Mouse (Mus musculus) heart, embryonic 11.5 days (tissue): Measurements from ENCODE around the gene Cfap97d2. TPM values are rescaled to one million over a fixed set of nuclear protein-coding genes. Genes with fewer than 3 reads are reported as not detected.

Experiments
- ATAC-seq: fragments of 200-750 bp; cut with Nextera tagmentation; replicated peaks from 2 replicates; pipeline ENCODE4 v1.8.0; 2017; ENCODE audit warnings: moderate library complexity; ENCODE audit not compliant: insufficient number of reproducible peaks, low FRiP score, low TSS enrichment
- H3K27ac ChIP-seq: fragments of 300-500 bp; sonication (generic); 2 replicates; pipeline ENCODE4 v1.5.1; 2014; ENCODE audit warnings: mild to moderate bottlenecking, low read depth, low read length
- H3K27me3 ChIP-seq: fragments of 300-500 bp; sonication (generic); 2 replicates; pipeline ENCODE4 v1.6.1; 2014; ENCODE audit warnings: mild to moderate bottlenecking, low read length, mixed read lengths; ENCODE audit not compliant: control insufficient read depth, insufficient read depth
- H3K36me3 ChIP-seq: fragments of 300-500 bp; sonication (generic); 2 replicates; pipeline ENCODE4 v1.6.1; 2014; ENCODE audit warnings: mild to moderate bottlenecking, low read length, moderate library complexity, mixed read lengths; ENCODE audit not compliant: control insufficient read depth, insufficient read depth
- H3K4me1 ChIP-seq: fragments of 300-500 bp; sonication (generic); 2 replicates; pipeline ENCODE4 v1.6.1; 2014; ENCODE audit warnings: low read length; ENCODE audit not compliant: control insufficient read depth, insufficient read depth
- H3K4me2 ChIP-seq: fragments of 300-500 bp; sonication (generic); 2 replicates; pipeline ENCODE4 v1.6.1; 2014; ENCODE audit warnings: mild to moderate bottlenecking, moderate library complexity
- H3K4me3 ChIP-seq: fragments of 300-500 bp; sonication (generic); 2 replicates; pipeline ENCODE4 v1.5.1; 2014; ENCODE audit warnings: low read depth, low read length
- H3K9ac ChIP-seq: fragments of 300-500 bp; sonication (generic); 2 replicates; pipeline ENCODE4 v1.6.1; 2014; ENCODE audit warnings: mild to moderate bottlenecking, low read depth, low read length, moderate library complexity
- H3K9me3 ChIP-seq: fragments of 300-500 bp; sonication (generic); replicated peaks from 2 replicates; pipeline ENCODE4 v1.6.1; 2016; ENCODE audit warnings: low read length; ENCODE audit not compliant: control insufficient read depth
- WGBS: fragments of 180-500 bp; shearing (Covaris S2); extraction: QIAGEN DNeasy Blood & Tissue Kit; methylation state at CpG from one replicate; pipeline ENCODE4 v1.1.7; 2014; ENCODE audit not compliant: insufficient replicate concordance; 5-methylcytosine and 5-hydroxymethylcytosine counted together
- polyA plus RNA-seq: library from polyadenylated mRNA; unstranded; fragments of >200 nt; fragmentation: Nextera tagmentation; extraction: Ambion mirVana; gene quantifications from 2 replicates; pipeline ENCODE4 v1.2.1, GENCODE M21; 2014

Gene Cfap97d2
- polyA plus RNA-seq, 1 experiment from 2014 or later, result not detected

DNA sequence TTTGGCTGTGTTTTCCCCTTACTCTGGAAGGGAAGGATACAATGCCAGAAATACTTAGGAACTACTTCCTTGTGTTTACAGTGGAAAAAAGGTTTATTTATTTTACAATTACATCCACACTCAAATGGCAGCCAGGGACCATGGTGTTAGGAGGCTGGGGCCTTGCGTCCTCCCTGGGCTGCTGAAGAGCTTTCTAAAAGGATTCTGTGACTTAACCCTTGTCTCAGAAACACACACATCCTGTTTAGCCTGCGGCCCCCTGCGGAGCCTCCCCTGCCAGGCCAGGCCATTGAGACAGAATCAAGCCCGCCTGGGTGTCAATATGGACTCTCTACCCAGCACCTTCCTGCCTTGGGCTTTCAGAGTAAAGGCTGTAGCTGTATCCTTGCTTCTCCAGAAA lies 2.9 kb upstream of the Cfap97d2 start:
- H3K27me3 ChIP-seq, result no peaks in the 10 kb centered on the region
- H3K4me2 ChIP-seq, result no peak overlapping the region
- 55% methylated on average over 4 of the region's 4 CpGs for WGBS
- no peaks in the 10 kb centered on the region for H3K36me3 ChIP-seq
- H3K27ac ChIP-seq, result no peak overlapping the region
- H3K4me3 ChIP-seq, result no peak overlapping the region
- H3K9ac ChIP-seq, result no peak overlapping the region
- no peak for ATAC-seq
- no peaks in the 10 kb centered on the region for H3K9me3 ChIP-seq
- peaks cover 13% of the 10 kb centered on the region for H3K4me1 ChIP-seq

DNA sequence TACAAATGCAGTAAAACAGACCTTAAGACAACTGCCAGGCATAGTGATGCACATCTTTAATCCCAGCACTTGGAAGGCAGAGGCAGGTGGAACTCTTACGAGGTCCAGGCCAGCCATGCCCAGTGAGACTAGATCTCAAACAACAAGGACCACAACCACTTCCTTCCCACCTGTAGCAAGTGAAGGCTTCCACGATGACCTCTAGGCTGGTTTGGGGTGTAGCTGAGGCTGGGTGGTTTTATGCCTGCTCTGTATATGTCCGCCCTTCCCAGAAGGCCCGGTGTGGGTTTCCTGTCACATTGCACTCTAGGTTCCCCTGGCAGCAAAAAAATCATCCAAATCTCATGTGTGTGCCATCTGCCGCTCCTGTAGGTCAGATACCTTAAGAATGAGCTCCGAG lies 1.9 kb upstream of the Cfap97d2 start:
- no peak for ATAC-seq
- H3K4me3 ChIP-seq, result no peak overlapping the region
- H3K27ac ChIP-seq, result no peak overlapping the region
- peaks cover 13% of the 10 kb centered on the region for H3K4me1 ChIP-seq
- H3K4me2 ChIP-seq, result no peak overlapping the region
- 84% methylated on average over 6 of the region's 6 CpGs for WGBS
- H3K9me3 ChIP-seq, result no peaks in the 10 kb centered on the region
- no peaks in the 10 kb centered on the region for H3K36me3 ChIP-seq
- no peak overlapping the region for H3K9ac ChIP-seq
- no peaks in the 10 kb centered on the region for H3K27me3 ChIP-seq

DNA sequence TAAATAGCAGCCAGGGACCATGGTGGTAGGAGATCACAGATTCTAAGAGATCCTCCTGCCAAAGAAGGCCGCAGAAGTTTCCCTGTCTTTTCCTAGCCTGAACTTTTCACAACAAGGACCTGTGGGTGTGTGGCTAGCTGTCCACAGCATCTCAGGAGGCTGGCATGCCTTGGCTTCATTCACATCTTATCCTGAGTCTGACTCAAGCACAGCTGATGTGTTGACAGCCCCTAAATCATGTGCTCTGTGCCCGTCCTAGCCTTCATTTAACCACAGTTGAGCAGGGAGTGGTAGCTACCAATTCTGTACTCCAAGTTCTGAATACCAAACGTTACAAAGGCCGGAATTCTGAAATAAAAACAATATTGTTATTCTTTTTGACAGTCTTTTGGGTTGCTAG lies 1.4 kb upstream of the Cfap97d2 start:
- H3K4me3 ChIP-seq, result no peak overlapping the region
- no peak overlapping the region for H3K9ac ChIP-seq
- no peaks in the 10 kb centered on the region for H3K9me3 ChIP-seq
- no peak overlapping the region for H3K27ac ChIP-seq
- H3K4me1 ChIP-seq, result peaks cover 13% of the 10 kb centered on the region
- 55% methylated on average over 4 of the region's 4 CpGs for WGBS
- H3K27me3 ChIP-seq, result no peaks in the 10 kb centered on the region
- ATAC-seq, result no peak
- H3K36me3 ChIP-seq, result no peaks in the 10 kb centered on the region
- H3K4me2 ChIP-seq, result no peak overlapping the region

DNA sequence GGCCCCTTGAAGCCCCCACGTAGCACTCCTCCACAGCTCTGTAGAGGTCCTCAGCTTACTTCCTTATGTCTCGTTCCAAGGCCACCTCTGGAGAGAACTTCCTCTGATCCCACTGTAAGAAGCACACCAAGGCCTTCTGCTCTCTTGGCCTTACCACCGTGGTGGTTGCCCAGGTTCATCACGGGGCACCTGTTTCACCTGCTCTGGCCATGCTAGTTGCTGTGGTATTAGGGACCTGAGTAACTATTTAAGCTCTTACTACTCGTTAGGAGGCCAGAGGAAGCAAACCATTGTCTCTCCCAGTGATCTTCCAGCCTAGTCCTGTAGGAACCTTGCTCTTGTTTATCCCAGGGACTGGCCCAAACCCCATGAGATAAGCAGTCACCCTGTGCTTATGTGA lies 1.2 kb downstream of the Cfap97d2 start:
- Histone ChIP-seq H3K9ac (no peak overlapping the region), H3K4me2 (no peak overlapping the region), H3K4me1 (peaks cover 8% of the 10 kb centered on the region; the same call in 1 of the 2 replicates), H3K9me3 (no peaks in the 10 kb centered on the region), H3K27me3 (no peaks in the 10 kb centered on the region), H3K27ac (no peak overlapping the region), H3K36me3 (no peaks in the 10 kb centered on the region), H3K4me3 (no peak overlapping the region)
- WGBS, result 80% methylated on average over 5 of the region's 5 CpGs
- ATAC-seq, result no peak

- ATAC-seq, result no peak
- 79% methylated on average over 5 of the region's 5 CpGs for WGBS
- no peaks in the 10 kb centered on the region for H3K36me3 ChIP-seq
These were observed 2.8 kb downstream of the Cfap97d2 start for GRCm38 (mm10) chr8:13708514-13708913.

GRCm38 (mm10) chr8:13718980-13719379 lies 13.3 kb downstream of the Cfap97d2 start:
- no peaks in the 10 kb centered on the region for H3K9me3 ChIP-seq
- H3K27ac ChIP-seq, result no peak overlapping the region
- 92% methylated on average over 8 of the region's 8 CpGs for WGBS
- H3K9ac ChIP-seq, result no peak overlapping the region
- no peak for ATAC-seq
- no peak overlapping the region for H3K4me3 ChIP-seq
- H3K4me2 ChIP-seq, result no peak overlapping the region
- H3K4me1 ChIP-seq, result no peaks in the 10 kb centered on the region
- H3K27me3 ChIP-seq, result no peaks in the 10 kb centered on the region
- no peaks in the 10 kb centered on the region for H3K36me3 ChIP-seq

More at GRCm38 (mm10) chr8:13708514-13708913, 2.8 kb downstream of the Cfap97d2 start:
- H3K9me3 ChIP-seq, result no peaks in the 10 kb centered on the region
- no peak overlapping the region for H3K4me2 ChIP-seq
- no peak overlapping the region for H3K9ac ChIP-seq
- no peak overlapping the region for H3K4me3 ChIP-seq
- 0 out of 2 replicates have a peak, but pooled peaks cover 4% of the 10 kb centered on the region for H3K4me1 ChIP-seq
- H3K27me3 ChIP-seq, result no peaks in the 10 kb centered on the region
- H3K27ac ChIP-seq, result no peak overlapping the region

- Histone ChIP-seq H3K4me2 (no peak overlapping the region), H3K27ac (no peak overlapping the region), H3K4me3 (no peak overlapping the region), H3K27me3 (no peaks in the 10 kb centered on the region), H3K4me1 (no peaks in the 10 kb centered on the region), H3K36me3 (no peaks in the 10 kb centered on the region), H3K9me3 (no peaks in the 10 kb centered on the region), H3K9ac (no peak overlapping the region)
- ATAC-seq, result no peak
These were observed 20.0 kb downstream of the Cfap97d2 start for GRCm38 (mm10) chr8:13725722-13726121.

GRCm38 (mm10) chr8:13727469-13728094 lies 21.9 kb downstream of the Cfap97d2 start:
- Histone ChIP-seq H3K36me3 (no peaks in the 10 kb centered on the region), H3K9me3 (no peaks in the 10 kb centered on the region), H3K4me2 (no peak overlapping the region), H3K4me3 (no peak overlapping the region), H3K4me1 (no peaks in the 10 kb centered on the region), H3K27ac (no peak overlapping the region), H3K27me3 (no peaks in the 10 kb centered on the region), H3K9ac (no peak overlapping the region)
- whole genome bisulfite sequencing, result 78% methylated on average over 10 of the region's 10 CpGs
- no peak for ATAC-seq

DNA sequence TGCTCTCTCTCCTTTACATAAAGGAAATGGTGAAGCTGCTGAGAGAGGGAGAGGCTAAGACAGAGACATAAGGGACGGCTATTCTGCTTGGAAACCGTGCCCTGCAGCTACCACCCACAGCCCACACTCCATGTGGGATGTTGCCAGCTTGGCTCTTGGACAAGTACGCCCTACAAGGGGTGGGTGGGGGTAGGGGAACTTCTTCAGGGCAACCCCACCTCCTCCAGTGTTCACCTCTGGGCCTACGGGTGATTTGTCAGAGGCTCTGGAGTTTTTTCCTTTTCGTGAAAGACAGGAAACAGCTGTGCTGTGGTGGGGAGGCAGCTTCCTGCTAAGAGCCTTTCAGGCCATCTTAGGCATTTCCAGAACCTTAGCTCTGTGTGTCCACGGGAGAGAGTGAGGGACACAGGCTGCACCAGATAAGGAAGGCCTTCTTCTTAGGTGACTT lies 34.7 kb downstream of the Cfap97d2 start:
- WGBS, result 22% methylated on average over 6 of the region's 6 CpGs
- Histone ChIP-seq H3K9me3 (no peaks in the 10 kb centered on the region), H3K4me1 (no peaks in the 10 kb centered on the region), H3K27me3 (no peaks in the 10 kb centered on the region), H3K4me3 (no peak overlapping the region), H3K9ac (no peak overlapping the region), H3K4me2 (no peak overlapping the region), H3K27ac (peak overlapping the region; percentile 68), H3K36me3 (no peaks in the 10 kb centered on the region)
- ATAC-seq, result peak; percentile 72
